Mouse (Mus musculus) megakaryocyte, embryonic 14.5 days (primary cell): ENCODE measurements around the gene Flna.

Experiments
- FLI1 ChIP-seq: IDR thresholded peaks from 2 replicates; pipeline ENCODE4 v1.6.1; 2012; ENCODE audit warnings: low read length, inconsistent platforms, mixed read lengths
- GATA1 ChIP-seq: IDR thresholded peaks from 3 replicates; pipeline ENCODE4 v1.6.1; 2012; ENCODE audit warnings: mixed read lengths, low read length, inconsistent platforms, borderline replicate concordance

GRCm38 (mm10) chrX:74281041-74281731, 31.6 kb upstream of the Flna start:
- no peak for TF ChIP-seq FLI1
- no peak for TF ChIP-seq GATA1
